22 mouse cellular contexts compared by ENCODE assay signal in genomic region chr2:181386663-181387210, GRCm38 (mm10). TPM values are rescaled to one million over a fixed set of nuclear protein-coding genes. Genes with fewer than 3 reads are reported as not detected.
DNase-seq lines count a peak whose midpoint lies in the region; ATAC-seq and TF ChIP-seq lines count a peak whose summit lies in the region.
"Had no signal": no experiment of that assay in that cellular context is flagged by ENCODE, and none has a peak within 500 bp of the region (broad histone marks: within the 10 kb centered on the region; RNA-seq: fewer than 3 reads in every experiment).

No protein-coding gene starts in this region.

- no peak overlapping the region for H3K4me3 ChIP-seq in lung, postnatal 0 days (ENCODE audit: low read depth, low read length)
- H3K4me3 ChIP-seq in intestine, embryonic 15.5 days (replicated peaks) = no peak overlapping the region
- H3K4me3 ChIP-seq: embryonic facial prominence, embryonic 12.5 days; erythroblast, embryonic 14.5 days; forebrain, embryonic 12.5 days; forebrain, embryonic 15.5 days; heart, adult 2 months; heart, embryonic 10.5 days; heart, embryonic 13.5 days; hindbrain, embryonic 12.5 days; hindbrain, embryonic 15.5 days had no signal

- H3K4me2 ChIP-seq in lung, postnatal 0 days (replicated peaks; ENCODE audit: low read depth, low read length) = no peak overlapping the region
- no peak overlapping the region for H3K4me2 ChIP-seq in intestine, embryonic 15.5 days (replicated peaks)
- H3K4me2 ChIP-seq: embryonic facial prominence, embryonic 12.5 days; forebrain, embryonic 12.5 days; forebrain, embryonic 15.5 days; heart, embryonic 13.5 days; hindbrain, embryonic 12.5 days; hindbrain, embryonic 15.5 days had no signal

- intact Hi-C loops in heart, postnatal 36 days (cut with DNase I) = no loop called here

- no peak for ATAC-seq in lung, postnatal 0 days
- no peak for ATAC-seq in intestine, embryonic 15.5 days
- ATAC-seq: forebrain, embryonic 15.5 days had no signal

- H3K9ac ChIP-seq in lung, postnatal 0 days (replicated peaks; ENCODE audit: low read depth) = no peak overlapping the region
- no peak overlapping the region for H3K9ac ChIP-seq in intestine, embryonic 15.5 days
- H3K9ac ChIP-seq: embryonic facial prominence, embryonic 12.5 days; forebrain, embryonic 12.5 days; forebrain, embryonic 15.5 days; heart, embryonic 13.5 days; hindbrain, embryonic 15.5 days had no signal

- H3K36me3 ChIP-seq in lung, postnatal 0 days (ENCODE audit: insufficient read depth, low read length) = peaks cover 4% of the 10 kb centered on the region; the same call in 1 of the 2 replicates
- 0 out of 2 replicates have a peak, but pooled peaks cover 11% of the 10 kb centered on the region for H3K36me3 ChIP-seq in intestine, embryonic 15.5 days

- H3K4me1 ChIP-seq in lung, postnatal 0 days (ENCODE audit: insufficient read depth, low read depth, low read length) = no peaks in the 10 kb centered on the region; the same call in 1 of the 2 replicates
- no peaks in the 10 kb centered on the region for H3K4me1 ChIP-seq in intestine, embryonic 15.5 days (replicated peaks)
- H3K4me1 ChIP-seq: embryonic facial prominence, embryonic 12.5 days; forebrain, embryonic 12.5 days; forebrain, embryonic 15.5 days; heart, embryonic 10.5 days; hindbrain, embryonic 12.5 days had no signal

- no peaks in the 10 kb centered on the region for H3K27me3 ChIP-seq in lung, postnatal 0 days (replicated peaks; ENCODE audit: insufficient read depth, low read length)
- no peaks in the 10 kb centered on the region for H3K27me3 ChIP-seq in intestine, embryonic 15.5 days (replicated peaks)
- H3K27me3 ChIP-seq: CH12.LX; embryonic facial prominence, embryonic 12.5 days; forebrain, embryonic 12.5 days; forebrain, embryonic 15.5 days; heart, embryonic 13.5 days; hindbrain, embryonic 12.5 days; hindbrain, embryonic 15.5 days had no signal

- no peak for TF ChIP-seq EP300 in lung, postnatal 0 days (IDR thresholded peaks at IDR 0.05)

- WGBS in lung, postnatal 0 days = 70% methylated on average over 3 of the region's 4 CpGs
- WGBS in intestine, embryonic 15.5 days = 75% methylated on average over 4 of the region's 4 CpGs

- peak; percentile 36 for DNase-seq in cerebellum, adult 9-11 months
- DNase-seq in cerebellum, postnatal 25 days = no peak
- DNase-seq in heart, adult 11 months = peak; percentile 89
- no peak for DNase-seq in heart, postnatal 36 days
- no peak for DNase-seq in lung, postnatal 0 days (ENCODE audit: low spot score)
- no peak for DNase-seq in lung, adult 18-20 months
- DNase-seq in adipocyte (ENCODE audit: low spot score) = peak; percentile 25
- DNase-seq: adrenal gland, adult 8-10 months; B cell, adult 2 months; kidney, adult 11 months had no signal

- 0 out of 2 replicates have a peak overlapping the region, but pooled peaks have one; percentile 22 for H3K27ac ChIP-seq in lung, postnatal 0 days (ENCODE audit: low read length)
- H3K27ac ChIP-seq in intestine, embryonic 15.5 days = no peak overlapping the region
- H3K27ac ChIP-seq: embryonic facial prominence, embryonic 12.5 days; forebrain, embryonic 12.5 days; forebrain, embryonic 15.5 days; heart, adult 2 months; heart, embryonic 10.5 days; heart, embryonic 13.5 days; hindbrain, embryonic 12.5 days had no signal

- no peaks in the 10 kb centered on the region for H3K9me3 ChIP-seq in lung, postnatal 0 days (ENCODE audit: low read length)
- no peaks in the 10 kb centered on the region for H3K9me3 ChIP-seq in intestine, embryonic 15.5 days
- H3K9me3 ChIP-seq: embryonic facial prominence, embryonic 12.5 days; forebrain, embryonic 12.5 days; forebrain, embryonic 15.5 days; G1E; heart, embryonic 10.5 days; heart, embryonic 13.5 days; hindbrain, embryonic 12.5 days; hindbrain, embryonic 15.5 days had no signal

- no peak for TF ChIP-seq CTCF in lung, postnatal 0 days (IDR thresholded peaks at IDR 0.05)

RNA-seq across cellular contexts. Expression of gene Lime1, which starts 6.9 kb away (rescaled TPM):
- total RNA-seq in heart, postnatal 36 days (2021) = 1 to 10 TPM; 5.1 to 6.7 TPM
- polyA plus RNA-seq in lung, postnatal 0 days (2015; fragmentation: Nextera tagmentation; extraction: Ambion mirVana) = 12.2 and 13.5 TPM in 2 replicates
- 17.1 and 19.4 TPM in 2 replicates for polyA plus RNA-seq in intestine, embryonic 15.5 days (2015; fragmentation: Nextera tagmentation; extraction: Ambion mirVana)

RNA-seq across cellular contexts. Expression of gene Arfrp1, which starts 21.5 kb away (rescaled TPM):
- 10 to 100 TPM; 52.2 to 55.4 TPM for total RNA-seq in heart, postnatal 36 days (2021)
- 46.5 and 46.6 TPM in 2 replicates for polyA plus RNA-seq in lung, postnatal 0 days (2015; fragmentation: Nextera tagmentation; extraction: Ambion mirVana)
- 55.4 and 58.3 TPM in 2 replicates for polyA plus RNA-seq in intestine, embryonic 15.5 days (2015; fragmentation: Nextera tagmentation; extraction: Ambion mirVana)

RNA-seq across cellular contexts. Expression of gene Zgpat, which starts 22.0 kb away (rescaled TPM):
- 10 to 100 TPM; 17.6 to 22.3 TPM for total RNA-seq in heart, postnatal 36 days (2021)
- polyA plus RNA-seq in lung, postnatal 0 days (2015; fragmentation: Nextera tagmentation; extraction: Ambion mirVana) = 22.9 and 26.8 TPM in 2 replicates
- polyA plus RNA-seq in intestine, embryonic 15.5 days (2015; fragmentation: Nextera tagmentation; extraction: Ambion mirVana) = 35.7 and 36.7 TPM in 2 replicates

Comparison
In these comparisons a context has a peak if more than half of its experiments do, and no peak if none do; other contexts are left out.
1. DNase-seq: peak in cerebellum, adult 9-11 months (single experiment), heart, adult 11 months (single experiment) and adipocyte (single experiment); none in cerebellum, postnatal 25 days (0 of 2), heart, postnatal 36 days (0 of 2), lung, postnatal 0 days (single experiment) and lung, adult 18-20 months (0 of 2).